Mouse (Mus musculus) T-helper 17 cell (primary cell): ENCODE results near the gene Ap1b1.
"Not testable (repeated sequence)": the region's sequence is repeated elsewhere in the genome, so short reads cannot be mapped to it uniquely, and the experiment has no call there.

Experiments used
- in situ Hi-C, 2 experiments: fragments of 300-600 bp; cut with MboI, MseI; formaldehyde crosslinking; loops; 1 replicate in 1 of 2; 2 replicates in 1 of 2; pipeline ENCODE4 v1.15.1; 2025; ENCODE audit warnings: high pct_unique_total_duplicates in 2 of 2

The Ap1b1 gene

GRCm38 (mm10) chr11:5060756-5061412 lies 74.3 kb downstream of the Ap1b1 start:
- in situ Hi-C loops = no loop called here

- in situ Hi-C loops = no loop called here
These were observed 75.0 kb downstream of the Ap1b1 start for GRCm38 (mm10) chr11:5061413-5062139.

- in situ Hi-C loops = no loop called here
These were observed 75.7 kb downstream of the Ap1b1 start for GRCm38 (mm10) chr11:5062326-5062725.

GRCm38 (mm10) chr11:5062860-5063505 lies 76.4 kb downstream of the Ap1b1 start:
- in situ Hi-C loops = no loop called here

GRCm38 (mm10) chr11:5063561-5064281 lies 77.1 kb downstream of the Ap1b1 start:
- in situ Hi-C loops = no loop called here

GRCm38 (mm10) chr11:5064282-5065055 lies 77.8 kb downstream of the Ap1b1 start:
- in situ Hi-C loops = no loop called here

- in situ Hi-C loops = no loop called here
These were observed 78.6 kb downstream of the Ap1b1 start, which contains the start of gene Gas2l1 for GRCm38 (mm10) chr11:5065056-5065821. TSS of gene Gas2l1 (minus strand) at chr11:5065327.

- in situ Hi-C loops = no loop called here
These were observed 80.4 kb downstream of the Ap1b1 start for GRCm38 (mm10) chr11:5067063-5067462.

- in situ Hi-C loops = no loop called here
These were observed 81.7 kb downstream of the Ap1b1 start for GRCm38 (mm10) chr11:5068126-5068971.

GRCm38 (mm10) chr11:5074882-5075281 lies 88.3 kb downstream of the Ap1b1 start:
- in situ Hi-C loops = no loop called here

GRCm38 (mm10) chr11:5075760-5076159 lies 89.1 kb downstream of the Ap1b1 start:
- in situ Hi-C loops = no loop called here

GRCm38 (mm10) chr11:5076843-5077242 lies 90.2 kb downstream of the Ap1b1 start:
- in situ Hi-C loops = not testable (repeated sequence)

- in situ Hi-C loops = no loop called here
These were observed 102.5 kb downstream of the Ap1b1 start for GRCm38 (mm10) chr11:5089147-5089546.

- in situ Hi-C loops = loop anchor here in 1 of 2 experiments (10.0 kb wide), 1 partner anchor 1857 kb away; no protein-coding TSS in a partner anchor
These were observed 105.1 kb downstream of the Ap1b1 start for GRCm38 (mm10) chr11:5091706-5092105.
